Mouse (Mus musculus) ES-E14 (cell line): ENCODE measurements around the gene Atp8a1. TPM values are rescaled to one million over a fixed set of nuclear protein-coding genes. Genes with fewer than 3 reads are reported as not detected.

Experiments used
- DNase-seq: peaks from one replicate; pipeline ENCODE4 v3.0.0-alpha.2; 2013; ENCODE audit warnings: low read depth, low spot score
- H3K27ac ChIP-seq: 2 replicates; pipeline ENCODE4 v1.5.1; 2012; ENCODE audit warnings: low read depth, mild to moderate bottlenecking, low read length, moderate library complexity, mixed read lengths; ENCODE audit not compliant: poor library complexity, insufficient read depth, severe bottlenecking
- H3K36me3 ChIP-seq: 2 replicates; pipeline ENCODE4 v1.6.1; 2012; ENCODE audit warnings: mild to moderate bottlenecking, low read length, moderate library complexity, mixed read lengths; ENCODE audit not compliant: control insufficient read depth, poor library complexity, insufficient read depth, severe bottlenecking
- H3K4me1 ChIP-seq, 2 experiments: fragments of 150-350 bp in 1 of 2; sonication (generic) in 1 of 2; 2 replicates each; pipeline ENCODE4 v1.6.1; 2012; ENCODE audit warnings: low read length in 2 of 2, mild to moderate bottlenecking in 1 of 2, mixed read lengths in 1 of 2; ENCODE audit not compliant: control insufficient read depth in 2 of 2, insufficient read depth in 2 of 2, poor library complexity in 1 of 2
- H3K4me3 ChIP-seq, 2 experiments: fragments of 150-350 bp in 1 of 2; sonication (generic) in 1 of 2; 2 replicates each; pipeline ENCODE4 v1.5.1; 2012; ENCODE audit warnings: low read length in 2 of 2, low read depth in 1 of 2, mild to moderate bottlenecking in 1 of 2, mixed read lengths in 1 of 2; ENCODE audit not compliant: insufficient read depth in 1 of 2, poor library complexity in 1 of 2, severe bottlenecking in 1 of 2
- H3K9ac ChIP-seq: 2 replicates; pipeline ENCODE4 v1.6.1; 2012; ENCODE audit warnings: low read depth, mild to moderate bottlenecking, low read length, mixed read lengths; ENCODE audit not compliant: poor library complexity, insufficient read depth, severe bottlenecking
- H3K9me3 ChIP-seq: fragments of 150-350 bp; sonication (generic); 2 replicates; pipeline ENCODE4 v1.6.1; 2012; ENCODE audit warnings: low read depth, mild to moderate bottlenecking, low read length; ENCODE audit not compliant: control insufficient read depth, insufficient read depth
- CHD2 ChIP-seq: IDR thresholded peaks from 2 replicates; pipeline ENCODE4 v1.6.1; 2014; ENCODE audit warnings: mild to moderate bottlenecking, low read depth, low read length, inconsistent platforms
- HCFC1 ChIP-seq: IDR thresholded peaks from 2 replicates; pipeline ENCODE4 v1.6.1; 2012; ENCODE audit warnings: low read length, inconsistent platforms, borderline replicate concordance; ENCODE audit not compliant: insufficient read depth
- MAFK ChIP-seq: IDR thresholded peaks from 2 replicates; pipeline ENCODE4 v1.6.1; 2014; ENCODE audit warnings: mild to moderate bottlenecking, low read depth, low read length, inconsistent platforms; ENCODE audit not compliant: insufficient read depth
- ZC3H11A ChIP-seq: IDR thresholded peaks from 2 replicates; pipeline ENCODE4 v1.6.1; 2012; ENCODE audit warnings: low read depth, mild to moderate bottlenecking, inconsistent platforms, low read length, borderline replicate concordance
- ZNF384 ChIP-seq: IDR thresholded peaks from 2 replicates; pipeline ENCODE4 v1.6.1; 2012; ENCODE audit warnings: low read depth, low read length, inconsistent platforms
- in situ Hi-C, 2 experiments: fragments of 600-800 bp; cut with MboI; formaldehyde crosslinking; loops; one replicate each; pipeline ENCODE4 v1.15.1; 2025; ENCODE audit warnings: low sequenced_read_pairs in 2 of 2, inconsistent platforms in 1 of 2; ENCODE audit not compliant: unreplicated experiment in 2 of 2
- total RNA-seq: library from RNA; depleted of rRNA; stranded (reverse); fragments of 300-350 nt; gene quantifications from 2 replicates; pipeline ENCODE4 v1.2.3, GENCODE M21; 2012

The Atp8a1 gene
- total RNA-seq, 1 experiment: 13.7 TPM

DNA sequence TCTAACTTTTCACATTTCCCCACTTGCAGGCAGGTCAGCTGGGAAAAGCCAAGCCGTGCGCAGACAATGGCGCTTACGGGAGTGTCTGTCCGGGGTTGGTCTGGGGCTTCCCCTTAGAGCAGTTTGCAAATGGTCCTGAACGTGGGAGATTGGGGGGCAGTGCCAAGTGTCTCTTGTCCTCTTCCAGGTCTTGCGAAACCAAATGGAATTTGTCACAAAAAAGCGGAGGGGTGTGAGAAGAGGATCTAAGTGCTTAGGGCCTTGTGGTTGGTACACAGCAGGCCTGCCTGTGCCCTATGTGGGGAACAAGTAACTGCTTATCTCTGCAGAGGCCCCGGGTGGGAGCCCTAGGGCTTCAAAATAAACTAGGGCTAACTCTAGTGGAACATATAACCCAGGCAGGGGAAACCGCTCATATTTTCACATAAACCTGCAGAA lies 213.4 kb downstream of the Atp8a1 start:
- in situ Hi-C loops: no loop called here
- TF ChIP-seq ZC3H11A (no peak), CHD2 (no peak)
- Histone ChIP-seq H3K27ac (peak overlapping the region; percentile 86), H3K9me3 (no peaks in the 10 kb centered on the region), H3K9ac (no peak overlapping the region), H3K36me3 (no peaks in the 10 kb centered on the region), H3K4me1 (peaks cover 4 to 5% of the 10 kb centered on the region in 2 experiments; a peak in 3 of 4 replicates), H3K4me3 (peak overlapping the region; percentile 20 to 33)
- no peak for DNase-seq

DNA sequence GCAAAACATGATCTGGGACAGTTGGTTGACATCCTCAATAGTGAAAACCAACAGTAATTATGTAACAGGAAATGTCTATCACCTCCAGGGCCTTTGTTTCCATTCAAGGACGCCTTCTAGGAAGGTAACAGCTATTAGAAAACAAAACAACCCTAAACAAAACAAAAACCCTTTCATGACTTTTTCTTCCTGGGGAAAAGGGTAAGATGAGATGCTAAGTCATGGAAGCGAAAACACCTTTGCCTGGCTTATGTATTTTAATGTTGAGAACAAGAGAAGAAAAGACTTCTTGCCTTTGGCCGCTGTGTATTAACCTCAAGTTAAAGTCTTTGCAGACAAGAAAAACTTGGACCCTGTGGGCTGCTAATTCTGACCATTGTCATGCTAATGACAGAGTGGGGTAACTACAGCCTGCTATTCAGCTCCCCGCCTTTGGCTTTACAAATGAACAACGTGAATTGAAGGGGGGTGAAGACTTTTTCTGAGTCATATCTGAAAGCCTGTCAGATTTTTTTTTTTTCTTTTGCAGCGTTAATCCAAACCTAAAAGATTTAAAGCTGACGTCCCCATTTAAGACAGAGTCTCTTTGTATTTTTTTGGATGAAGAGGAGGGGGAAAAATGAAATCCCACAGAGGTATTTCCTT lies 214.0 kb downstream of the Atp8a1 start:
- Histone ChIP-seq H3K27ac (peak overlapping the region; percentile 86; the same call in 1 of the 2 replicates), H3K36me3 (no peaks in the 10 kb centered on the region), H3K4me3 (peak overlapping the region; percentile 20 to 33; a peak in 2 of 4 replicates), H3K9ac (no peak overlapping the region), H3K4me1 (peaks cover 4 to 5% of the 10 kb centered on the region in 2 experiments; a peak in 3 of 4 replicates), H3K9me3 (no peaks in the 10 kb centered on the region)
- TF ChIP-seq ZNF384: peak; percentile 80
- no peak for TF ChIP-seq ZC3H11A
- 0 out of 2 replicates have a peak, but pooled peaks have one; percentile 40 for TF ChIP-seq CHD2
- TF ChIP-seq MAFK: peak; percentile 52; the same call in 1 of the 2 replicates
- no peak for TF ChIP-seq HCFC1
- in situ Hi-C loops: no loop called here
- peak; percentile 61 for DNase-seq

DNA sequence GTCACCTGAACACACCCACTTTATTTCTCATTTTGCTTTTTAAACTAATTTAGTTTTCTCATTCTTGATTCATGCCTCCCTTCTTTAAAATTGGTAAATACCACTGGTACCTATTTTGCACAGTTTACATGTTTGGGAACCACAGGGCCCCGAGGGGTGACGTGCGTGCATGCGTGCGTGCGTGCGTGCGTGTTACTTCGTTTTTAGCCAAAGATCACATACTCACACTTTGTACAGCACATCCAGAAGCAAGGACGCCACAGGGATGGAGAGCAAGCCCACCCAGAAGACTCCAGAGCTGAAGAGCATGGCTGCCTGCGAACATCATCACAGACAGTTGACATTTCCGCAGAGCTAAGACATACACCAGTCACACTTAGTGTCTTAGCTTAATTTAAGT lies 216.0 kb downstream of the Atp8a1 start:
- no peak for DNase-seq
- in situ Hi-C loops: no loop called here
- Histone ChIP-seq H3K4me1 (peaks cover 5 to 6% of the 10 kb centered on the region in 2 experiments; a peak in 3 of 4 replicates), H3K36me3 (no peaks in the 10 kb centered on the region), H3K9me3 (no peaks in the 10 kb centered on the region), H3K4me3 (no peak overlapping the region), H3K9ac (no peak overlapping the region), H3K27ac (no peak overlapping the region)
- TF ChIP-seq ZC3H11A (no peak), HCFC1 (no peak), MAFK (no peak)

DNA sequence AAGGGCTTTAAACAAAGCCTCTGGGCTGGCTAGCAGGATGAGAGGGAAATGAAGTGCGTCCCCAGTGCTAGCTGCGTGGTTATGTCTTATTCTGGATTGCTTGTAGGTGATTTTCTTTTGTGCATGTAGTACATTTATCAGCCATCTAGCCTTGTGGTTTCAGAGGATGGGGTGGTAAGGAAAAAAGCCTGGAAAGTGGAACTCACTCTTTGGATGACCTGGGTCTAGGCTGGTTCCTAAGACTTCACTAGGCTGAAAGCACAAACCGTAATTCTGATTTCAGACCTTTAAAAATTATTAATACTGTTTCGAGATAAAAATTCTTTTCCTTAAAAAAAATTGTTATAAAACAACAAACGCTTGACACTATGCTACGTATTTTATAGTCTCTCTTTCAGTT lies 217.4 kb downstream of the Atp8a1 start:
- Histone ChIP-seq H3K36me3 (no peaks in the 10 kb centered on the region), H3K4me1 (peaks cover 5 to 6% of the 10 kb centered on the region in 2 experiments; a peak in 3 of 4 replicates), H3K27ac (no peak overlapping the region), H3K9me3 (no peaks in the 10 kb centered on the region), H3K9ac (no peak overlapping the region), H3K4me3 (no peak overlapping the region)
- no peak for DNase-seq
- in situ Hi-C loops: no loop called here
- TF ChIP-seq CHD2 (no peak), ZC3H11A (no peak), MAFK (no peak), HCFC1 (no peak), ZNF384 (no peak)
